Mouse (Mus musculus): ENCODE data around the gene Trpm6.

DNA sequence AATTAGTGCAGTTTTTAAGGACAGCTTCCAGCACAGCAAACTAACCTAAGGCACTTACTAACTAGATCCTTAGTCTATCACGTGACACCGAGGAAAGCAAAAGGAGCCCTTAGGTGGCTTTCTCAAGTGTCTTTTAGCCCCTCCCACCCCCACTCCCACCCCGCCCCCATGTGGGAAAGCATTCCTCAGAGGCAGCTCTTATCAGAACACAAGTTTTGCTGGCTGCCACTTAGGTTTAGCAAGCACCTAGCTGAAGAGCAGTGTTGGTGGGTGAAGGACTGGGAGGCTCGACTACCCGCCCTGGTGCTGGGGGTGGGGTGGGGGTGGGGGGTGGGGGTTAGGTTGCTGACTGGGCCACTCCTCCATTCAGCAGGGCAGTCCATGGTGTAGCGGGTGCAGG is 8.5 kb downstream of the Trpm6 start:
- TF ChIP-seq CTCF (IDR thresholded peaks at IDR 0.05; ENCODE audit: low read depth, low read length) (no peak), TAL1 (conservative IDR thresholded peaks at IDR 0.05; ENCODE audit: low read depth, low read length) (no peak), GATA1 (IDR thresholded peaks at IDR 0.05; ENCODE audit: borderline replicate concordance, low read length) (no peak), POLR2AphosphoS5 (IDR thresholded peaks at IDR 0.05; ENCODE audit: insufficient replicate concordance, low read depth, low read length) (no peak)
